Mouse (Mus musculus): Measurements from ENCODE around the gene Gm49366. TPM values are rescaled to one million over a fixed set of nuclear protein-coding genes. Genes with fewer than 3 reads are reported as not detected.
"Not testable (repeated sequence)": the region's sequence is repeated elsewhere in the genome, so short reads cannot be mapped to it uniquely, and the experiment has no call there.

Gene Gm49366
- polyA plus RNA-seq, 1 experiment: not detected

GRCm38 (mm10) chr12:84008729-84009128 lies 30.0 kb upstream of the Gm49366 start:
- H3K4me1 ChIP-seq (ENCODE audit: control insufficient read depth, insufficient read depth, low read length): peaks cover 2% of the 10 kb centered on the region
- H3K4me3 ChIP-seq (ENCODE audit: control insufficient read depth, low read depth, low read length): no peak overlapping the region
- no peak for TF ChIP-seq CTCF (IDR thresholded peaks at IDR 0.05; ENCODE audit: control insufficient read depth, insufficient read depth, insufficient replicate concordance, low read depth, low read length)
- no peak for TF ChIP-seq POLR2A (IDR thresholded peaks at IDR 0.05; ENCODE audit: control insufficient read depth, low read depth, low read length)
- H3K36me3 ChIP-seq (ENCODE audit: control insufficient read depth, insufficient read depth, low read length): no peaks in the 10 kb centered on the region
- H3K27me3 ChIP-seq (ENCODE audit: control insufficient read depth, insufficient read depth, low read length): no peaks in the 10 kb centered on the region
- no peak overlapping the region for H3K27ac ChIP-seq (ENCODE audit: control insufficient read depth, insufficient read depth, low read depth, low read length)

- H3K27me3 ChIP-seq (ENCODE audit: control insufficient read depth, insufficient read depth, low read length); H3K4me1 ChIP-seq (ENCODE audit: control insufficient read depth, insufficient read depth, low read length); H3K27ac ChIP-seq (ENCODE audit: control insufficient read depth, insufficient read depth, low read depth, low read length); H3K36me3 ChIP-seq (ENCODE audit: control insufficient read depth, insufficient read depth, low read length): not testable (repeated sequence)
- peak within 1 kb of the TSS; percentile 77 for H3K4me3 ChIP-seq (ENCODE audit: control insufficient read depth, low read depth, low read length)
Measured at GRCm38 (mm10) chr12:84009171-84009965, 29.4 kb upstream of the Gm49366 start, which contains the start of gene Acot1. Gene Acot1, plus strand, starts transcription at chr12:84009490.

- TF ChIP-seq POLR2A (IDR thresholded peaks at IDR 0.05; ENCODE audit: control insufficient read depth, low read depth, low read length) (no peak), CTCF (IDR thresholded peaks at IDR 0.05; ENCODE audit: control insufficient read depth, insufficient read depth, insufficient replicate concordance, low read depth, low read length) (no peak)
- no peak overlapping the region for H3K27ac ChIP-seq (ENCODE audit: control insufficient read depth, insufficient read depth, low read depth, low read length)
- no peaks in the 10 kb centered on the region for H3K36me3 ChIP-seq (ENCODE audit: control insufficient read depth, insufficient read depth, low read length)
- peaks cover 2% of the 10 kb centered on the region for H3K4me1 ChIP-seq (ENCODE audit: control insufficient read depth, insufficient read depth, low read length)
- no peak overlapping the region for H3K4me3 ChIP-seq (ENCODE audit: control insufficient read depth, low read depth, low read length)
- no peaks in the 10 kb centered on the region for H3K27me3 ChIP-seq (ENCODE audit: control insufficient read depth, insufficient read depth, low read length)
Measured at GRCm38 (mm10) chr12:84010201-84010600, 28.5 kb upstream of the Gm49366 start.

GRCm38 (mm10) chr12:84011251-84012040 lies 27.3 kb upstream of the Gm49366 start:
- TF ChIP-seq POLR2A (IDR thresholded peaks at IDR 0.05; ENCODE audit: control insufficient read depth, low read depth, low read length): no peak
- TF ChIP-seq CTCF (IDR thresholded peaks at IDR 0.05; ENCODE audit: control insufficient read depth, insufficient read depth, insufficient replicate concordance, low read depth, low read length): no peak
- no peaks in the 10 kb centered on the region for H3K36me3 ChIP-seq (ENCODE audit: control insufficient read depth, insufficient read depth, low read length)
- H3K27ac ChIP-seq (ENCODE audit: control insufficient read depth, insufficient read depth, low read depth, low read length): no peak overlapping the region
- H3K4me3 ChIP-seq (ENCODE audit: control insufficient read depth, low read depth, low read length): no peak overlapping the region
- H3K4me1 ChIP-seq (ENCODE audit: control insufficient read depth, insufficient read depth, low read length): peaks cover 2% of the 10 kb centered on the region
- no peaks in the 10 kb centered on the region for H3K27me3 ChIP-seq (ENCODE audit: control insufficient read depth, insufficient read depth, low read length)

- H3K4me1 ChIP-seq (ENCODE audit: control insufficient read depth, insufficient read depth, low read length): peaks cover 2% of the 10 kb centered on the region
- TF ChIP-seq POLR2A (IDR thresholded peaks at IDR 0.05; ENCODE audit: control insufficient read depth, low read depth, low read length): no peak
- TF ChIP-seq CTCF (IDR thresholded peaks at IDR 0.05; ENCODE audit: control insufficient read depth, insufficient read depth, insufficient replicate concordance, low read depth, low read length): no peak
- no peaks in the 10 kb centered on the region for H3K27me3 ChIP-seq (ENCODE audit: control insufficient read depth, insufficient read depth, low read length)
- H3K4me3 ChIP-seq (ENCODE audit: control insufficient read depth, low read depth, low read length): no peak overlapping the region
- no peak overlapping the region for H3K27ac ChIP-seq (ENCODE audit: control insufficient read depth, insufficient read depth, low read depth, low read length)
- no peaks in the 10 kb centered on the region for H3K36me3 ChIP-seq (ENCODE audit: control insufficient read depth, insufficient read depth, low read length)
Measured at GRCm38 (mm10) chr12:84013130-84013529, 25.6 kb upstream of the Gm49366 start.

GRCm38 (mm10) chr12:84013701-84014100 lies 25.0 kb upstream of the Gm49366 start:
- Histone ChIP-seq H3K27me3 (ENCODE audit: control insufficient read depth, insufficient read depth, low read length) (no peaks in the 10 kb centered on the region), H3K27ac (ENCODE audit: control insufficient read depth, insufficient read depth, low read depth, low read length) (no peak overlapping the region), H3K36me3 (ENCODE audit: control insufficient read depth, insufficient read depth, low read length) (no peaks in the 10 kb centered on the region), H3K4me1 (ENCODE audit: control insufficient read depth, insufficient read depth, low read length) (peaks cover 2% of the 10 kb centered on the region), H3K4me3 (ENCODE audit: control insufficient read depth, low read depth, low read length) (no peak overlapping the region)
- no peak for TF ChIP-seq POLR2A (IDR thresholded peaks at IDR 0.05; ENCODE audit: control insufficient read depth, low read depth, low read length)
- TF ChIP-seq CTCF (IDR thresholded peaks at IDR 0.05; ENCODE audit: control insufficient read depth, insufficient read depth, insufficient replicate concordance, low read depth, low read length): no peak

- not testable (repeated sequence) for H3K27me3 ChIP-seq (ENCODE audit: control insufficient read depth, insufficient read depth, low read length); H3K4me3 ChIP-seq (ENCODE audit: control insufficient read depth, low read depth, low read length); H3K27ac ChIP-seq (ENCODE audit: control insufficient read depth, insufficient read depth, low read depth, low read length); H3K4me1 ChIP-seq (ENCODE audit: control insufficient read depth, insufficient read depth, low read length); H3K36me3 ChIP-seq (ENCODE audit: control insufficient read depth, insufficient read depth, low read length)
Measured at GRCm38 (mm10) chr12:84020528-84020927, 18.2 kb upstream of the Gm49366 start.

GRCm38 (mm10) chr12:84022266-84022665 lies 16.5 kb upstream of the Gm49366 start:
- not testable (repeated sequence) for H3K4me3 ChIP-seq (ENCODE audit: control insufficient read depth, low read depth, low read length); H3K27me3 ChIP-seq (ENCODE audit: control insufficient read depth, insufficient read depth, low read length); H3K27ac ChIP-seq (ENCODE audit: control insufficient read depth, insufficient read depth, low read depth, low read length); H3K36me3 ChIP-seq (ENCODE audit: control insufficient read depth, insufficient read depth, low read length); H3K4me1 ChIP-seq (ENCODE audit: control insufficient read depth, insufficient read depth, low read length)
